Mouse (Mus musculus): ENCODE results near the gene Scyl1. TPM values are rescaled to one million over a fixed set of nuclear protein-coding genes. Genes with fewer than 3 reads are reported as not detected.

Gene Scyl1
- polyA plus RNA-seq, 1 experiment = 42.8 TPM

DNA sequence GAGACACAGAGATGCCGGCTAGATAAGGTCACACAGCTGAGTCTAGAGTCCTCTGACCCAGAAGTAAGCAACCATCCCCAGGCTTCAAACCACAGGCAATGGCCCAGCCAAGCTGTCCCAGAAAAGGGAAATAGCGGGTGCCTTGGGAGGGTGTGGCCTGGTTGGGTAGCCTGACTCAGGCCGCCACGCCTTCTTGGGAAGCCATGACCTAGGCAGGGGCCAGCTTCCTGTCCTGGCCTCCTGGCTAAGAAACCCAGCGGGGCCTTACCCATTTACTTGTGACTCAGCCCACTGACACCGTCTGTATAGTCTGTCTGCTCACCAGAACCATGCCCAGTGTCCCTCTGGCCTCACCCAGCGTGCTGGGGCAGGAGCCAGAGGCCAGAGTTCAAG is 46.7 kb downstream of the Scyl1 start:
- Histone ChIP-seq H3K9ac (ENCODE audit: low read depth, poor library complexity, severe bottlenecking) (no peak overlapping the region), H3K9me3 (replicated peaks; ENCODE audit: control insufficient read depth, insufficient read depth, low read length, poor library complexity, severe bottlenecking) (no peaks in the 10 kb centered on the region), H3K27me3 (ENCODE audit: control insufficient read depth, insufficient read depth, low read length, poor library complexity, severe bottlenecking) (no peaks in the 10 kb centered on the region), H3K27ac (ENCODE audit: insufficient read depth, low read length) (no peak overlapping the region), H3K4me3 (ENCODE audit: low read depth, low read length) (no peak overlapping the region), H3K4me1 (ENCODE audit: control insufficient read depth, insufficient read depth, low read length) (no peaks in the 10 kb centered on the region), H3K36me3 (ENCODE audit: control insufficient read depth, insufficient read depth, low read length, poor library complexity, severe bottlenecking) (no peaks in the 10 kb centered on the region)
- TF ChIP-seq CTCF (IDR thresholded peaks at IDR 0.05; ENCODE audit: low read depth, low read length) (no peak), EP300 (IDR thresholded peaks at IDR 0.05; ENCODE audit: insufficient read depth, low read depth, low read length) (no peak), POLR2A (IDR thresholded peaks at IDR 0.05; ENCODE audit: insufficient read depth, low read length) (no peak)

DNA sequence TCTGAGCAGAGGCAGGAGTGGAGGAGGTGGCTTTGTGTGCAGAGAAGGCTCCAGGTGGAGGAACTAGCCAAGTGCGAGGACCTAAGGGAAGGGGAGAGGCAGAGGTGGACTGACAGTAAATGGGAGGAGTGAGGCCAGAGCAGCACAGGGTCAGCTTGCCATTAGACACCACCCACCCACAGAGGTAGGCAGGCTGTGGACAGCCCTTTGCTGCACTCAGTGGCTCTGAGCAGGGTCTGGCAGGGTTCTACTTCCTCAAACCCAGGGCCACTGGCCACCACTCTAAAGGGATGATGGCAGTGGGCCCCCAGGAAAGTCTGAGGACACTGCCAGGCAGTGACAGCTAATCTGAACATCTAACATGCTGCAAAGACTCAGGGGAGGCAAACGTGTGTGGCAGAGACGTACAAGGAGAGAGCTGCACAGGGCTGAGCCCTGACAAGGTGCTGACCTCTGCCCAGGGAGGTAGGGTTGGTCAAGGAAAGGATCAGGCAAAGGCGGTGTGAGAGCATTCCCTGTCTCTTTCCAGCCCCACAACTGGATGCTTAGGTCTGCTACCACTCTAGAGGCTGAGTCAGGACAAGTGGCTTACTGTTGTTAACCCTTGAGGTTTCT is 47.2 kb downstream of the Scyl1 start:
- Histone ChIP-seq H3K9ac (ENCODE audit: low read depth, poor library complexity, severe bottlenecking) (no peak overlapping the region), H3K4me3 (ENCODE audit: low read depth, low read length) (no peak overlapping the region)

DNA sequence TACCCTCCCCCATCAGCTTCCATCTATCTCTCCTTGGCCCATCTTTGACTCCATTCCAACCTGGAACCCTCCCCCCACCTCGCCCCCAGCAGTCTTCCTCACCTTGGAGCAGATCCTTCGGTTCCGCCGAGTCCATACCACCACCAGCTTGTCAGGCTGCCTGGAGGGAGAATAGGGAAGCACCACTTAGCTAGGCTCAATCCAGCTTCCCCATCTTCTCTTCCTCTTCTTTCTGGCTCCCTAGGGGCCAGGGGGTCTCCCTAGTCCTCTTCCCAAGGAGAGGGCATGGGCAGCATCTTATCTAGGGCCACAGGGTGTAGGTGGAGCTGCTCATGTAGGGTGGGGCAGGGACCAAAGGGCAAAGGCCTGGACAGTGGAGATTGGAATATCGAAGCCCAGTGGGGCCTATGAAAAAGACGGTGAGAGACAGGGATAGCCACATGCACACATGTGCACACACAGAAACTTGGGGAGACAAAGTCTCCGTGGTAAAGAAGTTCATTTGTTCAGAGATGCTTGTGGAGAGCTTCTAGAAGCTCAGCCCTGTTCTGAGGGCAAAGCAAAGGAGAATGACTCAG is 48.3 kb downstream of the Scyl1 start:
- Histone ChIP-seq H3K36me3 (ENCODE audit: control insufficient read depth, insufficient read depth, low read length, poor library complexity, severe bottlenecking) (no peaks in the 10 kb centered on the region), H3K9me3 (replicated peaks; ENCODE audit: control insufficient read depth, insufficient read depth, low read length, poor library complexity, severe bottlenecking) (no peaks in the 10 kb centered on the region), H3K4me3 (ENCODE audit: low read depth, low read length) (no peak overlapping the region), H3K4me1 (ENCODE audit: control insufficient read depth, insufficient read depth, low read length) (no peaks in the 10 kb centered on the region), H3K9ac (ENCODE audit: low read depth, poor library complexity, severe bottlenecking) (no peak overlapping the region), H3K27me3 (ENCODE audit: control insufficient read depth, insufficient read depth, low read length, poor library complexity, severe bottlenecking) (no peaks in the 10 kb centered on the region), H3K27ac (ENCODE audit: insufficient read depth, low read length) (no peak overlapping the region)
- TF ChIP-seq POLR2A (IDR thresholded peaks at IDR 0.05; ENCODE audit: insufficient read depth, low read length) (no peak), CTCF (IDR thresholded peaks at IDR 0.05; ENCODE audit: low read depth, low read length) (no peak), EP300 (IDR thresholded peaks at IDR 0.05; ENCODE audit: insufficient read depth, low read depth, low read length) (no peak)

More for the DNA sequence above, 47.2 kb downstream of the Scyl1 start:
- no peak overlapping the region for H3K27ac ChIP-seq (ENCODE audit: insufficient read depth, low read length)
- no peaks in the 10 kb centered on the region for H3K36me3 ChIP-seq (ENCODE audit: control insufficient read depth, insufficient read depth, low read length, poor library complexity, severe bottlenecking)
- no peaks in the 10 kb centered on the region for H3K27me3 ChIP-seq (ENCODE audit: control insufficient read depth, insufficient read depth, low read length, poor library complexity, severe bottlenecking)
- H3K4me1 ChIP-seq (ENCODE audit: control insufficient read depth, insufficient read depth, low read length) = no peaks in the 10 kb centered on the region
- TF ChIP-seq POLR2A (IDR thresholded peaks at IDR 0.05; ENCODE audit: insufficient read depth, low read length) (no peak), EP300 (IDR thresholded peaks at IDR 0.05; ENCODE audit: insufficient read depth, low read depth, low read length) (no peak), CTCF (IDR thresholded peaks at IDR 0.05; ENCODE audit: low read depth, low read length) (no peak)
- no peaks in the 10 kb centered on the region for H3K9me3 ChIP-seq (replicated peaks; ENCODE audit: control insufficient read depth, insufficient read depth, low read length, poor library complexity, severe bottlenecking)

DNA sequence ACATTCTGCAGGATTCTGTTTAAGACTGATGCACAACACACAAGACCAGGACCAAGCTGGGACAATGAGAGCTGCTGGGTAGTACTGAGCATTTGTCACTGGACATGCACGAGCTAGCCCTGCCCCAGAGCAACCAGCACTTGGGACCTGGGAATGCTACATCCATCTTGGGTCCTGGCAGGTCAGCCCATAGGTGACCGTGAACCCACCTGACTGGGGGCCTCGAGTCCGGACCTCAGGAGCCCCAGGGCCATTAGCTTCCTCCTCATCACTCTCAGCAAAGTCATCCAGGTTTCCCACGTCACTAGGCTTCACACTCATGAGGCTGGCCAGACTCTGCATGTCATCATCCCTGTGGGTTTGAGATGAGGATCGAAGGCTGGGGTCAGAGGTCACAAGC is 50.0 kb downstream of the Scyl1 start:
- Histone ChIP-seq H3K4me1 (ENCODE audit: control insufficient read depth, insufficient read depth, low read length) (no peaks in the 10 kb centered on the region), H3K9me3 (replicated peaks; ENCODE audit: control insufficient read depth, insufficient read depth, low read length, poor library complexity, severe bottlenecking) (no peaks in the 10 kb centered on the region), H3K27me3 (ENCODE audit: control insufficient read depth, insufficient read depth, low read length, poor library complexity, severe bottlenecking) (no peaks in the 10 kb centered on the region), H3K9ac (ENCODE audit: low read depth, poor library complexity, severe bottlenecking) (no peak overlapping the region), H3K36me3 (ENCODE audit: control insufficient read depth, insufficient read depth, low read length, poor library complexity, severe bottlenecking) (no peaks in the 10 kb centered on the region), H3K27ac (ENCODE audit: insufficient read depth, low read length) (no peak overlapping the region), H3K4me3 (ENCODE audit: low read depth, low read length) (no peak overlapping the region)
- TF ChIP-seq CTCF (IDR thresholded peaks at IDR 0.05; ENCODE audit: low read depth, low read length) = no peak
- no peak for TF ChIP-seq POLR2A (IDR thresholded peaks at IDR 0.05; ENCODE audit: insufficient read depth, low read length)
- TF ChIP-seq EP300 (IDR thresholded peaks at IDR 0.05; ENCODE audit: insufficient read depth, low read depth, low read length) = no peak

DNA sequence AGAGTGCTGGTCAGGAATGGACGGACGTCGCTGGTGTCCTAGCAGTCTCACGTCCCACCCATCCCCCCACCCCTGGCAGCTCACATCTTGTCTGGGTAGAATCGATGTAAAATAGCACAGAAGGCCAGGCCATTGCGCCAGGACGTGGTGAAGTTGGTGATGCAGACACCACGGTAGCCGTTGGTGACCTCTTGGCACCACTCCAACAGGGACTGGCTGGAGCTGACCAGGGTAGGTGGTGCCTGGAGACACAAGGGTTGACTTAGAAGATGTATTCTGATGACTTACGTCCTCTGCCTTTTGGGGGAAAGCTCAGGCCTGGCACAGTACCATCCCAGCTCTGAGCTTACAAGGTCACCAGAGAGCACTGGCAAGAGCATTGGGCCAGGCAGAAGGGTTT is 54.3 kb downstream of the Scyl1 start:
- no peak for TF ChIP-seq POLR2A (IDR thresholded peaks at IDR 0.05; ENCODE audit: insufficient read depth, low read length)
- TF ChIP-seq EP300 (IDR thresholded peaks at IDR 0.05; ENCODE audit: insufficient read depth, low read depth, low read length) = no peak
- no peak for TF ChIP-seq CTCF (IDR thresholded peaks at IDR 0.05; ENCODE audit: low read depth, low read length)
- H3K9me3 ChIP-seq (replicated peaks; ENCODE audit: control insufficient read depth, insufficient read depth, low read length, poor library complexity, severe bottlenecking) = no peaks in the 10 kb centered on the region
- H3K27ac ChIP-seq (ENCODE audit: insufficient read depth, low read length) = no peak overlapping the region
- no peak overlapping the region for H3K9ac ChIP-seq (ENCODE audit: low read depth, poor library complexity, severe bottlenecking)
- no peak overlapping the region for H3K4me3 ChIP-seq (ENCODE audit: low read depth, low read length)
- no peaks in the 10 kb centered on the region for H3K4me1 ChIP-seq (ENCODE audit: control insufficient read depth, insufficient read depth, low read length)
- H3K27me3 ChIP-seq (ENCODE audit: control insufficient read depth, insufficient read depth, low read length, poor library complexity, severe bottlenecking) = no peaks in the 10 kb centered on the region
- H3K36me3 ChIP-seq (ENCODE audit: control insufficient read depth, insufficient read depth, low read length, poor library complexity, severe bottlenecking) = no peaks in the 10 kb centered on the region

Data from ES-Bruce4 (cell line).